Mouse (Mus musculus): Measurements from ENCODE around the gene Atrnl1.

Gene Atrnl1

GRCm38 (mm10) chr19:57692566-57692965 is 81.7 kb downstream of the Atrnl1 start:
- peak; percentile 20 for DNase-seq (ENCODE audit: low read depth, low spot score)

- DNase-seq (ENCODE audit: low read depth, low spot score): peak; percentile 16
Observed at GRCm38 (mm10) chr19:57696781-57697180, 85.9 kb downstream of the Atrnl1 start.

DNA sequence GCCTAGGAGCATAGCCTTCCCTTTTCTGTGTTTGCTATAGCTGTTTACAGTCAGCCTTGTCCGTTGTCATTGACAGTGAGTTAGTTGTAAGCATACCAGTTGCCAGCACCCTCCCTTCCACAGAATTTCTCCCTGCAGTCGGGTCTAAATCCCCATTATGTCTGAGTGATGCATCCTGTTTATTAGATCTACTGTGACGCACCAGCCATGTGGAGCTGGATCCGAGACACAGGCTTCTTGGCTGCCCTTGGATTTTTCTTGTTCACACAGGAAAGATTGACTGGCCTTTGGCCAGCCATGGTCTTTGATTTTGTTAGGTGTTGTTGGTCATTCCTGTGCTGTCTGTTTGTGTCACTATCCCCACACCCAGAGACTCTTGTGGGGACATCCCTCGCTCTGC is 102.3 kb downstream of the Atrnl1 start:
- DNase-seq (ENCODE audit: low read depth, low spot score): no peak

DNA sequence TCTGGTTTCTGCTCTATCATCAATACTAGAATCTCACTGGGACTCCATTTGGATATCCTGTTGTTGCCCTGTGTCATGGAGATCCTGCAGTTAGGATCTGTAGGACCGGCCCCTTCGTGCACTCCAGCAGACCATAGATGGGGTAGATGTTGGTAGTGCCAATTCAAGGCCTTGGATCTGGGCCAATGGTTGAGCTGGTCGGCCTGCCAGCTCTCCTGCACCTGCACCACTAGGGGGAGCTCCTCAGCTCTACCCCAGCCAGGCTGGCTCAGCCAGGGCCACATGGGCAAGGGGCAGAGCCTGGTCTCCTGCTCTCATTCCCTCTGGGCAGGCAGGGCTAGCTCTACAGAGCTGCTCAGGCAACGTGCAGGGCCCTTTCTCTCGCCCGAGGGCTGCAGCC is 114.1 kb downstream of the Atrnl1 start:
- peak; percentile 45 for DNase-seq (ENCODE audit: low read depth, low spot score)

- no peak for DNase-seq (ENCODE audit: low read depth, low spot score)
Observed at GRCm38 (mm10) chr19:57725326-57725725, 114.5 kb downstream of the Atrnl1 start.

- DNase-seq (ENCODE audit: low read depth, low spot score): peak; percentile 29
Observed at GRCm38 (mm10) chr19:57727009-57727408, 116.2 kb downstream of the Atrnl1 start.

DNA sequence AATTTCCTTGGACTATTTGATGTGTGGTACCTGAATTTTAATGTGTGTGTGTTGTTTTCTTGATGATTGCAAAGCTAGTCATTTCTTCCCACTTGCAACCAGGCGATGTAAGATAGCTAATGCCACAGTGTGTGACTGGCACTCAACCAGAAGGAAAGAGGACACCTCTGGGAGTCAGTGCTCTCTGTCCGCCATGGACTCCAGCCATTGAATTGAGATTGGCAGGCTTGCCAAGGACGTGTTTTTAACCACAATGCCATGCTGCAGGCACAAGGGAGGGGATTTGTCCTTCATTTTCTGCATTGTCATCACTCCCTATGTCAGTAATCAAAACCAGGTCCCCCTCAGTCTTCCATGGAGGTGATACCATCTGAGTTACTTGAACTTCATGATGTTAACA is 126.6 kb downstream of the Atrnl1 start:
- DNase-seq (ENCODE audit: low read depth, low spot score): peak; percentile 29

DNA sequence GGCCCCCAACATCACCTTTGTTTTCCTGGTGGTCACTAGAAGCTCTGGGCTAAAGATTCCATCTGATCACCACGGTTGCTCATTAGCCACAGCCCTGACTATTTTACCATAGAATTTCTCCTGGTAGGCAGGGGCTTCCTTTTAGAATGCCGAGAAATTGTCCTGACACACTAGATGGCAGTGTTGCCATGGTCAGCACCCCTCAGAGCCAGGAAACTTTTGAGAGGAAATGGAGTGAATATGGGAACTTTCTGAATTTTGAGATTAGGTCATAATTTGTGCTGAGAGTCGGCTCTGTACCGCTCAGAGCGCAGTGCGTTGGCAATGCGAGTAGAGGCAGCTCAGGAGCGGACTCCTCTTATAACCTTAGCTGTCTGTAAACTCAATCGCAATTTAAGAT is 134.7 kb downstream of the Atrnl1 start:
- peak; percentile 78 for DNase-seq (ENCODE audit: low read depth, low spot score)

DNA sequence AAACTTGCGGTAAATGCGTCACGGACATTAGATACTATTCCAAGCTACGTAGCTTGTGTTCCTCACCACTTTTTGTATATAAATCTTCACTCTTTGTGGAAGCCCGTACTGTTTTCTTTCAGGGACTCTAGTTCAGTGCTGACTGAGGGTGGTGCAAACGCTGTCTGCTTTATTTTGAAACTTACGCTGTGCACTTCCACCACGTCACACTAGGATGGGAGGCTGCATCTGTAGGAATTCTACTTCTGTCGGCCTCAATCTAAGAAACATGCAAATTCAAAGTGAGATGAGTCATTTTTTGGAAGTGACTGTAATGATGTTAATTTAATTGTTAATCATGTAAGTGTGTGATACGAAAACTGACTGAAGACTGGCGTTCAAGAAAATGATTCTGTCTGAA is 135.7 kb downstream of the Atrnl1 start:
- DNase-seq (ENCODE audit: low read depth, low spot score): no peak

GRCm38 (mm10) chr19:57752189-57752588 is 141.4 kb downstream of the Atrnl1 start:
- DNase-seq (ENCODE audit: low read depth, low spot score): peak; percentile 21

GRCm38 (mm10) chr19:57762526-57762925 is 151.7 kb downstream of the Atrnl1 start:
- DNase-seq (ENCODE audit: low read depth, low spot score): peak; percentile 49

- DNase-seq (ENCODE audit: low read depth, low spot score): no peak
Observed at GRCm38 (mm10) chr19:57764576-57765371, 153.9 kb downstream of the Atrnl1 start.

- no peak for DNase-seq (ENCODE audit: low read depth, low spot score)
Observed at GRCm38 (mm10) chr19:57767051-57767450, 156.2 kb downstream of the Atrnl1 start.

GRCm38 (mm10) chr19:57768661-57769060 is 157.8 kb downstream of the Atrnl1 start:
- no peak for DNase-seq (ENCODE audit: low read depth, low spot score)

- DNase-seq (ENCODE audit: low read depth, low spot score): no peak
Observed at GRCm38 (mm10) chr19:57782366-57783089, 171.7 kb downstream of the Atrnl1 start.

- no peak for DNase-seq (ENCODE audit: low read depth, low spot score)
Observed at GRCm38 (mm10) chr19:57786699-57787098, 175.9 kb downstream of the Atrnl1 start.

DNA sequence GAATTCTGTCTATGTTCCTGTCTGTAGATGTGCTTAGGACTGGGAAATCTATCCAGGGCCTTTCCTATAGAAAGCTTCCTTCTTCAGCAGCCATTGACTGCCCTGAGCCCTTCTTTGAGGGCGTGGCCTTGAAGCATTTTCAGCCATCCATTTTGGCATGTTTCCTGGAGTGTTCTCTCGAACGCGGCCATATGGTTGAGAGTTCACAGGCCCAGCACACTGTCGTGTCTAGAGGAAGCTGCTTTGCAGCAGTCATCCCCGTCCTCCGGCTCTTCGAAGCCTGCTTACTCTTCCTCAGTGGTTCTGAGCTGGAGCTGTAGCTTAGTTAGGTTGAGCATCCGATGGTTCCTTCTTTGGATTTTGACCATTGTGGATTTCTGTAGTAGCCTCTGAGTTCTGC is 191.4 kb downstream of the Atrnl1 start:
- peak; percentile 16 for DNase-seq (ENCODE audit: low read depth, low spot score)

DNA sequence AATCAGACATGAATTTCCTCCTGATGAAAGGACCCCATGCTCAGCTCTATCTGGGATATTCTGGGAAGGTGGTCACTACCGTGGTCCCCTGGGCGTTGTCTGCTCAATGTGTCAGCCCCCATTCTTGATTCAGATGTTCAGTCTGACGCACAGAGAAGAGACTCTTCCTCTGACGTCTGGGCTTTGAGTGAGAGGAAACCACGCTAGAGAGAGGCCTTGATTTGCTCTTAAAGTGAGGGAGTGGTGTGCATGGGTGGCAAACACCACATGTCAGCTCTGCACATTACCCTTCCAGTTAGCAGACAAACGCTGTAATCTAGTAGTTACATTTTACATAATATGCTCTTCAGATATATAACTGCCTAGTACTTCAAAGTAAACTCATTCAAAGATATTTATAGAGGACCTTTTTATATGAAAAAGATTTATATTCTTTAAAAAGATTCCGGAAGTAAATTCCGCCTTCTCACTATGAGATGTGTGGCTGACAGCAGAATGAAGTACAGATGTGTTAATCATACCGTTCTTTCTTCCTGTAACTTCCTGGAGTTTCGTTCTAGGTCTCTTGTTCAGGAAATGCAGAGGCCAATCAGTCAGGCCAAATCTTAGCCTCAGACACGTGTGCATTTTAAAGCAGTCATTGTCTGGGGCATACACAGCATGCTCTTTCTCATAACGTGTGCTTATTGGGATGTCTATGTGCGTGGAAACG is 192.1 kb downstream of the Atrnl1 start:
- no peak for DNase-seq (ENCODE audit: low read depth, low spot score)

DNA sequence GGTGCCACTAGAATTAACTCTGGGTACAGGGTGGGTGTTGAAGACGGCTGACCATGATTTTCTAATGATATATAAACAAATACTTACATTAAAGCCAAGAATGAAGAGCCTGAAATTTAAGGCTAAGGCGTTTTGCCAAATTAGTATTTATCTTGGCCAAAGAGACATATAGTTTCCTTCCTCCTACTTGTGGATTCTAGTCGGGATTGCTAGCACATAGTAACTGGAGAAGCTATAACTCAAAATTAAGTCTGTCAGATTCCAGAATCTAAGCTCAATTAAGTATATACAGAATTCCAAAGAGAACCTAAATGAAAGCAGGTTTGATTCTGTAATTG is 192.6 kb downstream of the Atrnl1 start:
- DNase-seq (ENCODE audit: low read depth, low spot score): no peak

DNA sequence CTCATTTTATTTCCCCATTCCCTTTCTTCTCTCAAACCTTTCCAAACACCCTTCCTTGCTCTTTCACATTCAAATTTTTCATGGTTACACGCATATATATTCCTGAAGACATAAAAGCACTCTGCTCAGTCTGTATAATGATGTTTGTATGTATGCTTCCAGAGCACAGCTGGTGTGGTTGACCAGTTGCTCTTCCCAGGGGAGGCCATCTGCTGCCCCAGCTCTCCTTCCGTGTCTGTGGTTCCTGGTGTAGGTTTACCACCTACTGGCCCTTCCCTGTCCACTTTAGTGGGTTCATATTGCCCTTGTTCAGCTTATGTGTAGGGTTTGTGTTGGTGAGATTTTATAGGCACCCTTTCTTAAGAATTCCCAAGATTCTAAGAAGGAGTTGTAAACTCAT is 197.5 kb downstream of the Atrnl1 start:
- no peak for DNase-seq (ENCODE audit: low read depth, low spot score)

- no peak for DNase-seq (ENCODE audit: low read depth, low spot score)
Observed at GRCm38 (mm10) chr19:57814291-57814690, 203.5 kb downstream of the Atrnl1 start.

DNA sequence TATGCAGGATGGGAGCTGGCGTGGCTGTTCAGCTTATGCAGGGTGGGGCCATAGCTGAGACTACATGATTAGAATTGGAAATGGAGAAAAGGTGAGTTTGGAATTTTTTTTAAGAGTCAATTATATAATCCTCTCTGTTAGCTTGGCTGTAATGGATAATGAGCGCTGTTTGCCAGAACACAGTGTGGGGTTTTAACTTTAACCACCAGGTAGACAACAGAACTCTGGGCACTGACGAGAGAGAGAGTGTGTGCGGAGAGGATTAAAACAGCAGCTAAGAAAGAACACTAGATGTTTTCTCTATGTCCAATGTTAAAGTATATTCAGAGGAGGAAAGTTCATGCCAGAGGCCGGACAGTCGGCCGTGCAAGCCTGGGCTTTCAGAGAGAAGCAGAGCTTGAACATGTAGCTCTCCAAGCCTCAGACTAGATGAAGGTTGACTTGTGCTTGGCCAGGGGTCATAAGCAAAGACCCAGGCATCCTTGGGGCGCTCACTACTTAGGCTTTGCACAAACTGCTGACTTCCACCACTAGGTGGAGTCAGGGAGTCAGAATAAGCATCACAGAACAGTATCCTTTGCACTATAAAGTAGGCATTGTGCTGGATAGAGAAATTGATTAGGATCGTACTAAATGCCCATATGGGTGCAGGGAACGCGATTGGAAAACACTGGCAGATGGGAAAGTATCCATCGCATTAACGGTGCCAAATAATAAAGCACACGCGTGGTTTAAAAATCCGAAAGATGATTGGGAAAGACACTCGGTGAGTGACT is 205.6 kb downstream of the Atrnl1 start:
- peak; percentile 64 for DNase-seq (ENCODE audit: low read depth, low spot score)

All from 3T3-L1 (cell line).